Mouse (Mus musculus) erythroblast, embryonic 14.5 days (primary cell): ENCODE results near the gene Acsl6. TPM values are rescaled to one million over a fixed set of nuclear protein-coding genes. Genes with fewer than 3 reads are reported as not detected.
"Not testable (repeated sequence)": the region's sequence is repeated elsewhere in the genome, so short reads cannot be mapped to it uniquely, and the experiment has no call there.

Experiments
- H3K27me3 ChIP-seq: 2 replicates; pipeline ENCODE4 v1.6.1; 2012; ENCODE audit warnings: inconsistent platforms; ENCODE audit not compliant: control insufficient read depth
- H3K36me3 ChIP-seq: 2 replicates; pipeline ENCODE4 v1.6.1; 2012; ENCODE audit warnings: mild to moderate bottlenecking, inconsistent platforms; ENCODE audit not compliant: control insufficient read depth
- H3K4me1 ChIP-seq: 2 replicates; pipeline ENCODE4 v1.6.1; 2012; ENCODE audit warnings: inconsistent platforms; ENCODE audit not compliant: control insufficient read depth
- H3K4me3 ChIP-seq: replicated peaks from 2 replicates; pipeline ENCODE3; 2012; ENCODE audit warnings: moderate library complexity, mild to moderate bottlenecking, inconsistent platforms
- H3K9me3 ChIP-seq: 2 replicates; pipeline ENCODE4 v1.6.1; 2012; ENCODE audit warnings: low read length, inconsistent platforms, mixed read lengths; ENCODE audit not compliant: control insufficient read depth
- GATA1 ChIP-seq: IDR thresholded peaks from 2 replicates; pipeline ENCODE4 v1.6.1; 2012; ENCODE audit warnings: low read length, inconsistent platforms, mixed read lengths
- TAL1 ChIP-seq: IDR thresholded peaks from 3 replicates; pipeline ENCODE4 v1.6.1; 2012; ENCODE audit warnings: low read length, inconsistent platforms, mixed read lengths
- polyA plus RNA-seq: library from polyadenylated mRNA; stranded (reverse); fragments of >175 nt; gene quantifications from 2 replicates; pipeline ENCODE4 v1.2.3, GENCODE M21; 2012

Gene Acsl6
- polyA plus RNA-seq, 1 experiment, result 0.01 TPM

- Histone ChIP-seq H3K9me3 (no peaks in the 10 kb centered on the region), H3K36me3 (no peaks in the 10 kb centered on the region), H3K4me3 (no peak overlapping the region), H3K4me1 (peaks cover 3% of the 10 kb centered on the region), H3K27me3 (no peaks in the 10 kb centered on the region)
- TF ChIP-seq TAL1 (no peak), GATA1 (no peak)
These were observed 49.6 kb downstream of the Acsl6 start for GRCm38 (mm10) chr11:54353121-54353576.

DNA sequence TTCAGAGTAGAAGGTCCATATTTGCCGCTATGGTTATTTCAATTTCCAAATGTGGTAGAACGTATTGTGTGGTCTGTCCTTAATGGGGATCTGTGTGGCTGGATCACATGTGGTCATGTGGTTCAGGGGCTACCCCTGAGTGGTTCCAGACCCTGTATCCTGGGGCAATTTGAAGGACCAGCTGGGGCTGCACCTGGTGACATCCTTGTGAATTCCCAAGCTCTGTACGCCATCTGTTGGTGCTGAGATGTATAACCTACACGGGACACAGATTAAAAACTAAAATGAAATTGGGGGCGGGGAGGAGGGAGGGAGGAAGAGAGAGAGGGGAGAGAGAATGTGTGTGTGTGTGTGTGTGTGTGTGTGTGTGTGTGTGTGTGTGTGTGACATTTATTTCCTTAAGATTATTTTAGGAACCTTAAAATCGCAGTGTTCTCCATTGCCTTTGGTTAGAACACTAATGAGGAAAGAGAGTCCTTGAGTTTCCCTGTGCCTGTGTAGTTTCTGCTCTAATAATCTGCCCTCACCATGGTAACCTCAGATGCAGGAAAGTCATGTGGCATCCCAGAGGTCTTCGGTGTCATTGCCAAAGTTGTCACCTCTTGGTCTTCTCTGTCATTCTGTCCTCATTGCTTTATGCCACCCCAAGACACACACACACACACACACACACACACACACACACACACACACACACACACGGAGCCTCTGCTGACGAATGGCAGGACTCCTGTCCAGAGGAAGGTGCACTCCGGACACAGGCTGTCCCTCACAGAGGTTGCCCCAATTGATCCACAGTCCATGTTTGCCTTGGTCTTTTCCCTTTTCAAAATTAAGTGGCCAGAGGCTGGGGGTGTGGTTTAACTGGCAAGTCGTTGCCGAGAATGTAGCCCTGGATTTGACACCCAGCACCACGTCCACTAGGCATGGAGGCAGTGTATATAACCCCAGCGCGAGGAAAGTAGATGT, 51.3 kb downstream of the Acsl6 start:
- Histone ChIP-seq H3K36me3 (no peaks in the 10 kb centered on the region), H3K9me3 (no peaks in the 10 kb centered on the region), H3K4me1 (peaks cover 3% of the 10 kb centered on the region), H3K27me3 (no peaks in the 10 kb centered on the region), H3K4me3 (no peak overlapping the region)
- no peak for TF ChIP-seq TAL1

DNA sequence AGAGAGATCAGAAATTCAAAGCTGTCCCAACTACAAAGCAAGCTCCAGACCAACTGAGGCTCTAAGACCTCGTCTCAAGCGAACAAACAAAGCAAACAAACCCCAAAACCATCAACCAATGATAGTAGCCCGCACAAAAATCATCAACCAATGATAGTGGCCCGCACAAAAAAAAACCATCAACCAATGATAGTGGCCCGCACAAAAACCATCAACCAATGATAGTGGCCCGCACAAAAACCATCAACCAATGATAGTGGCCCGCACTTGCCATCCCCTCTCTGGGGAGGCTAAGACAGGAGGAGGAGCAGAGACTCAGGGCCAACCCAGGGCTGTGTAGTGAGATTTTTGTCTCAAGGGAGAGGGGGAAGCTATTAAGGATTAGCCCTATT, 52.0 kb downstream of the Acsl6 start:
- H3K4me3 ChIP-seq, result no peak overlapping the region
- H3K9me3 ChIP-seq, result no peaks in the 10 kb centered on the region
- H3K4me1 ChIP-seq, result peaks cover 1% of the 10 kb centered on the region; the same call in 1 of the 2 replicates
- TF ChIP-seq TAL1 (no peak), GATA1 (no peak)
- H3K36me3 ChIP-seq, result no peaks in the 10 kb centered on the region
- no peaks in the 10 kb centered on the region for H3K27me3 ChIP-seq

GRCm38 (mm10) chr11:54356676-54357075, 53.1 kb downstream of the Acsl6 start:
- Histone ChIP-seq H3K4me1 (peaks cover 1% of the 10 kb centered on the region; the same call in 1 of the 2 replicates), H3K27me3 (no peaks in the 10 kb centered on the region), H3K9me3 (no peaks in the 10 kb centered on the region), H3K36me3 (no peaks in the 10 kb centered on the region), H3K4me3 (no peak overlapping the region)
- TF ChIP-seq TAL1, result no peak
- TF ChIP-seq GATA1, result no peak

DNA sequence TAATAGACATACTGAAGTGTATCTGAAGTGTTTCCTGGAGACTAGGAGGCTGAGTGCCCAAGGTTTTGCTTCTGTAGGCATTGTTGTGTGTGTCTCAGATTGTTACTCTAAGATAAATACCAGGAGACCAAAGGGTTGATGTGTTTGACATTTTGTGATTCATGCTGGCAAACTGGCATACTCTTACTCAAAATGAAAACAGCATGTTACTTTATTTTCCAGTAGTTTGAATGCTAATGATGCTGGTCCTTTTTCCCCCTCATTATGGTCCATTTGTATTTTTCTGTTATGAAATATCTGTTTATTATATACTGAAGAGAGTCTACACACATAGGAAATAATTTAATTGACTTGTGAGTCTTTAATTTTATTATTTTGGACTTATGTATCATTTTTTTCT, 69.0 kb downstream of the Acsl6 start:
- Histone ChIP-seq H3K4me1 (no peaks in the 10 kb centered on the region), H3K36me3 (no peaks in the 10 kb centered on the region), H3K4me3 (no peak overlapping the region), H3K9me3 (no peaks in the 10 kb centered on the region), H3K27me3 (no peaks in the 10 kb centered on the region)
- TF ChIP-seq GATA1 (no peak), TAL1 (no peak)

- TF ChIP-seq TAL1 (no peak), GATA1 (no peak)
- no peaks in the 10 kb centered on the region for H3K27me3 ChIP-seq
- no peaks in the 10 kb centered on the region for H3K9me3 ChIP-seq
- no peaks in the 10 kb centered on the region for H3K4me1 ChIP-seq
- H3K4me3 ChIP-seq, result no peak overlapping the region
- H3K36me3 ChIP-seq, result no peaks in the 10 kb centered on the region
These were observed 86.8 kb downstream of the Acsl6 start for GRCm38 (mm10) chr11:54390386-54390785.

- H3K27me3 ChIP-seq, result no peaks in the 10 kb centered on the region
- H3K4me3 ChIP-seq, result no peak overlapping the region
- H3K4me1 ChIP-seq, result no peaks in the 10 kb centered on the region
- H3K9me3 ChIP-seq, result no peaks in the 10 kb centered on the region
- no peaks in the 10 kb centered on the region for H3K36me3 ChIP-seq
- TF ChIP-seq GATA1 (no peak), TAL1 (no peak)
These were observed 87.7 kb downstream of the Acsl6 start for GRCm38 (mm10) chr11:54391326-54391725.

- H3K9me3 ChIP-seq, result no peaks in the 10 kb centered on the region
These were observed 93.1 kb downstream of the Acsl6 start for GRCm38 (mm10) chr11:54396686-54397085.

DNA sequence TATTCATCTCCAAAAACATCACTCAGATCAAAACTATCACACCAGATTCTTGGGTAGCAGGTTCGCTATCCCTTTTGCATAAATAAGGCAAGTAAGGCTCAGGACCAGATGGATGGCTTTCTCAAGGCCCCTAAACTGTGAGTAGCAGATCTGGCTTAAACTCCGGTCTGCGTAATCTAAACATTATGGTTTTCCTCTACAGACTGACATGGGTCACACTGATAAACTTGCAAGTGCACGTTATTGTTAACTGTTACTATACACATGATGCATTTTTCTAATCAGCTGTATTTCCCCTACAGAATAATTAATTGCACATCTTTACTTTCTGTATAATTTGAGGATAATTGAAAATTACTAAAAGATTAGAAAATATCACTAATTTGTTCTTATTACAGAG, 94.5 kb downstream of the Acsl6 start:
- Histone ChIP-seq H3K27me3 (no peaks in the 10 kb centered on the region), H3K4me3 (no peak overlapping the region), H3K4me1 (no peaks in the 10 kb centered on the region), H3K9me3 (no peaks in the 10 kb centered on the region), H3K36me3 (no peaks in the 10 kb centered on the region)
- TF ChIP-seq GATA1 (no peak), TAL1 (no peak)

More at GRCm38 (mm10) chr11:54396686-54397085, 93.1 kb downstream of the Acsl6 start:
- Histone ChIP-seq H3K4me3 (no peak overlapping the region), H3K27me3 (no peaks in the 10 kb centered on the region), H3K4me1 (no peaks in the 10 kb centered on the region), H3K36me3 (no peaks in the 10 kb centered on the region)
- TF ChIP-seq TAL1 (no peak), GATA1 (no peak)

DNA sequence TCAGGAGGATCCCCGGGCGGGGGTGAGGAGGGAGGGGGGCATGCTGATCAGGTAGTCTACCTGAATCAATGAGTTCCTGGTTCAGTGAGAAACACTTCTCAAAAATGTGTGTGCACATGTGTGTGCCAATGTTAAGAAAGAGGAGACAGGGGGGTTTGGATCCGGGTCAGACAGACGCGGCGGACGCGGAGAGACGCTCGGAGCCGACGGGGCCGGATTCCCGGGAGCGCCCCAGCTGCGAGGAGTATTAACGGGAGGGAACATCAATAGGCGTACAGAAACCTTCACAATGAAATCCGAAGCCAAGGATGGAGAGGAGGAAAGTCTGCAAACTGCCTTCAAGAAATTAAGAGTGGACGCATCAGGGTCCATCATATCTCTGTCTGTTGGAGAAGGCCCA, 97.2 kb downstream of the Acsl6 start:
- H3K9me3 ChIP-seq, H3K4me3 ChIP-seq, H3K36me3 ChIP-seq, H3K4me1 ChIP-seq, H3K27me3 ChIP-seq: not testable (repeated sequence)
